In the genomic region with DNA sequence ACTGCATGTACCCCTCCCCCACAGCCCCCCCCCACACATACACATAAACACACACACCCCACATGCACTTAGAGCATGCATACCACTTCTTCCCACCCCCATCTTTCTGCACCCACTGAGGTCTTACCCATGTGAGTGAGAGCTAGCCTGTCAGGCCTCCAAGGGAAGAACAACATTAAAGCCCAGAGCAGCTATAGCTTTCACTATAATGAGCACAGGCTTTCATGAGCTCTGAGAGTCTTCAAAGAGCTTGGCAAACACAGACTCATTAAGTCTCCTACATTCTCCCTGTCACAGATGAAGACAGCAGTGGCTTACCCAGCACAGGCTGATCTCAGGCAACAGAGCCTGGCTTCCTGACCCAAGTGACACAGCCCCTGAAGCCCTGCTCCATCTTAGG, we compare ENCODE assay signal across 10 mouse cellular contexts.
DNase-seq lines count a peak whose midpoint lies in the region; ATAC-seq and TF ChIP-seq lines count a peak whose summit lies in the region.
"Had no signal": no experiment of that assay in that cellular context is flagged by ENCODE, and none has a peak within 500 bp of the region (broad histone marks: within the 10 kb centered on the region; RNA-seq: fewer than 3 reads in every experiment).

No protein-coding gene starts in this region.

- no peak for TF ChIP-seq CTCF in brain, embryonic 14.5 days (IDR thresholded peaks at IDR 0.05; ENCODE audit: borderline replicate concordance, extremely low read depth, insufficient read depth, insufficient read length)

- DNase-seq in forebrain, embryonic 11.5 days (ENCODE audit: low spot score) = no peak
- no peak for DNase-seq in forebrain, embryonic 10.5 days (ENCODE audit: extremely low spot score, low spot score)
- no peak for DNase-seq in lung, postnatal 36 days
- peak; percentile 83 for DNase-seq in brain, embryonic 14.5 days (ENCODE audit: low read depth)
- DNase-seq in cerebellum, adult 18-20 months = no peak
- no peak for DNase-seq in thymus, postnatal 36 days
- DNase-seq: lung, adult 2 months had no signal

- H3K36me3 ChIP-seq in forebrain, embryonic 11.5 days (ENCODE audit: control insufficient read depth, insufficient read depth, low read length) = no peaks in the 10 kb centered on the region
- no peaks in the 10 kb centered on the region for H3K36me3 ChIP-seq in forebrain, embryonic 10.5 days (replicated peaks)
- H3K36me3 ChIP-seq in lung, embryonic 16.5 days (ENCODE audit: control insufficient read depth, insufficient read depth, low read length) = no peaks in the 10 kb centered on the region
- H3K36me3 ChIP-seq in midbrain, embryonic 15.5 days (replicated peaks) = no peaks in the 10 kb centered on the region
- H3K36me3 ChIP-seq: stomach, embryonic 15.5 days had no signal

- TF ChIP-seq POLR2A in brain, embryonic 14.5 days (IDR thresholded peaks at IDR 0.05; ENCODE audit: borderline replicate concordance, extremely low read depth, insufficient read depth, insufficient read length, poor library complexity, severe bottlenecking) = no peak

- no peaks in the 10 kb centered on the region for H3K4me1 ChIP-seq in forebrain, embryonic 11.5 days (replicated peaks; ENCODE audit: control insufficient read depth, insufficient read depth, low read length)
- peaks cover 20% of the 10 kb centered on the region for H3K4me1 ChIP-seq in forebrain, embryonic 10.5 days
- peaks cover 19% of the 10 kb centered on the region for H3K4me1 ChIP-seq in lung, embryonic 16.5 days (replicated peaks; ENCODE audit: control insufficient read depth, insufficient read depth, low read length)
- no peaks in the 10 kb centered on the region for H3K4me1 ChIP-seq in midbrain, embryonic 15.5 days

- no peak overlapping the region for H3K4me2 ChIP-seq in forebrain, embryonic 11.5 days (ENCODE audit: low read depth, low read length, severe bottlenecking)
- no peak overlapping the region for H3K4me2 ChIP-seq in lung, embryonic 16.5 days (ENCODE audit: low read depth, low read length)
- H3K4me2 ChIP-seq in midbrain, embryonic 15.5 days = no peak overlapping the region
- H3K4me2 ChIP-seq: stomach, embryonic 15.5 days had no signal

- H3K27me3 ChIP-seq in forebrain, embryonic 11.5 days (ENCODE audit: control insufficient read depth, insufficient read depth, low read length) = no peaks in the 10 kb centered on the region
- no peaks in the 10 kb centered on the region for H3K27me3 ChIP-seq in forebrain, embryonic 10.5 days (ENCODE audit: poor library complexity, severe bottlenecking)
- H3K27me3 ChIP-seq in lung, embryonic 16.5 days (ENCODE audit: control insufficient read depth, insufficient read depth, low read depth, low read length) = no peaks in the 10 kb centered on the region
- H3K27me3 ChIP-seq in midbrain, embryonic 15.5 days (replicated peaks) = no peaks in the 10 kb centered on the region
- H3K27me3 ChIP-seq: stomach, embryonic 15.5 days had no signal

- no peaks in the 10 kb centered on the region for H3K9me3 ChIP-seq in forebrain, embryonic 11.5 days (ENCODE audit: control insufficient read depth, low read length)
- no peaks in the 10 kb centered on the region for H3K9me3 ChIP-seq in forebrain, embryonic 10.5 days
- no peaks in the 10 kb centered on the region for H3K9me3 ChIP-seq in lung, embryonic 16.5 days (ENCODE audit: control insufficient read depth, low read length)
- H3K9me3 ChIP-seq in midbrain, embryonic 15.5 days = no peaks in the 10 kb centered on the region
- H3K9me3 ChIP-seq: stomach, embryonic 15.5 days had no signal

- ATAC-seq in forebrain, embryonic 11.5 days (replicated peaks; ENCODE audit: low FRiP score) = peak; percentile 7; the same call in 1 of the 2 replicates
- peak; percentile 18; the same call in 1 of the 2 replicates for ATAC-seq in lung, embryonic 16.5 days (ENCODE audit: low read depth)
- ATAC-seq in midbrain, embryonic 15.5 days (replicated peaks) = peak; percentile 50; the same call in 1 of the 2 replicates

- H3K4me3 ChIP-seq in forebrain, embryonic 11.5 days (ENCODE audit: low read depth, low read length) = no peak overlapping the region
- H3K4me3 ChIP-seq in forebrain, embryonic 10.5 days = no peak overlapping the region
- H3K4me3 ChIP-seq in lung, embryonic 16.5 days (ENCODE audit: low read length) = no peak overlapping the region
- no peak overlapping the region for H3K4me3 ChIP-seq in midbrain, embryonic 15.5 days
- H3K4me3 ChIP-seq: stomach, embryonic 15.5 days had no signal

- H3K9ac ChIP-seq in forebrain, embryonic 11.5 days (ENCODE audit: low read length) = no peak overlapping the region
- no peak overlapping the region for H3K9ac ChIP-seq in lung, embryonic 16.5 days (ENCODE audit: low read length)
- no peak overlapping the region for H3K9ac ChIP-seq in midbrain, embryonic 15.5 days
- H3K9ac ChIP-seq: stomach, embryonic 15.5 days had no signal

- H3K27ac ChIP-seq in forebrain, embryonic 11.5 days (ENCODE audit: low read depth, low read length) = no peak overlapping the region
- H3K27ac ChIP-seq in forebrain, embryonic 10.5 days = no peak overlapping the region; the same call in 1 of the 2 replicates
- no peak overlapping the region; the same call in 1 of the 2 replicates for H3K27ac ChIP-seq in lung, embryonic 16.5 days (ENCODE audit: low read length)
- peak overlapping the region; percentile 27; the same call in 1 of the 2 replicates for H3K27ac ChIP-seq in midbrain, embryonic 15.5 days
